Mouse (Mus musculus) lung, postnatal 0 days (tissue): ENCODE results near the gene Tarbp2. TPM values are rescaled to one million over a fixed set of nuclear protein-coding genes. Genes with fewer than 3 reads are reported as not detected.
A peak's percentile ranks its signal among the peaks of the same experiment; 100 is the strongest.

ENCODE experiments used
- ATAC-seq: fragments of 200-750 bp; cut with Nextera tagmentation; 2 replicates; pipeline ENCODE4 v1.8.0; 2017; ENCODE audit warnings: moderate library complexity
- DNase-seq: peaks from one replicate; pipeline ENCODE4 v3.0.0-alpha.2; 2016; ENCODE audit warnings: low spot score
- H3K27ac ChIP-seq: fragments of 300-500 bp; sonication (generic); 2 replicates; pipeline ENCODE4 v1.5.1; 2014; ENCODE audit warnings: antibody characterized with exemption, mild to moderate bottlenecking, low read length, mixed read lengths
- H3K27me3 ChIP-seq: fragments of 300-500 bp; sonication (generic); replicated peaks from 2 replicates; pipeline ENCODE4 v1.6.1; 2014; ENCODE audit warnings: low read length, mixed read lengths; ENCODE audit not compliant: insufficient read depth
- H3K36me3 ChIP-seq: fragments of 300-500 bp; sonication (generic); 2 replicates; pipeline ENCODE4 v1.6.1; 2014; ENCODE audit warnings: low read length, mixed read lengths; ENCODE audit not compliant: insufficient read depth
- H3K4me1 ChIP-seq: fragments of 300-500 bp; sonication (generic); 2 replicates; pipeline ENCODE4 v1.6.1; 2014; ENCODE audit warnings: antibody characterized with exemption, low read depth, low read length, mixed read lengths; ENCODE audit not compliant: insufficient read depth
- H3K4me2 ChIP-seq: fragments of 300-500 bp; sonication (generic); replicated peaks from 2 replicates; pipeline ENCODE4 v1.6.1; 2014; ENCODE audit warnings: low read depth, mild to moderate bottlenecking, low read length, moderate library complexity, mixed read lengths
- H3K4me3 ChIP-seq: fragments of 300-500 bp; sonication (generic); 2 replicates; pipeline ENCODE4 v1.5.1; 2014; ENCODE audit warnings: low read depth, low read length
- H3K9ac ChIP-seq: fragments of 300-500 bp; sonication (generic); replicated peaks from 2 replicates; pipeline ENCODE4 v1.6.1; 2014; ENCODE audit warnings: low read depth, mild to moderate bottlenecking
- H3K9me3 ChIP-seq: fragments of 300-500 bp; sonication (generic); 2 replicates; pipeline ENCODE4 v1.6.1; 2016; ENCODE audit warnings: low read length, mixed read lengths
- CTCF ChIP-seq: IDR thresholded peaks from 2 replicates; pipeline ENCODE4 v1.5.1; 2016; ENCODE audit warnings: antibody characterized with exemption, mild to moderate bottlenecking
- EP300 ChIP-seq: IDR thresholded peaks from 2 replicates; pipeline ENCODE4 v1.6.1; 2016; ENCODE audit warnings: antibody characterized with exemption, mild to moderate bottlenecking, control low read depth
- WGBS: fragments of 180-500 bp; shearing (Covaris S2); extraction: QIAGEN DNeasy Blood & Tissue Kit; methylation state at CpG from one replicate; pipeline ENCODE4 v1.1.7; 2014; 5-methylcytosine and 5-hydroxymethylcytosine counted together
- polyA plus RNA-seq: library from polyadenylated mRNA; unstranded; fragments of >200 nt; fragmentation: Nextera tagmentation; extraction: Ambion mirVana; gene quantifications from 2 replicates; pipeline ENCODE4 v1.2.1, GENCODE M21; 2015

Tarbp2 gene
- polyA plus RNA-seq, 1 experiment from 2014 or later = 42.8 TPM

DNA sequence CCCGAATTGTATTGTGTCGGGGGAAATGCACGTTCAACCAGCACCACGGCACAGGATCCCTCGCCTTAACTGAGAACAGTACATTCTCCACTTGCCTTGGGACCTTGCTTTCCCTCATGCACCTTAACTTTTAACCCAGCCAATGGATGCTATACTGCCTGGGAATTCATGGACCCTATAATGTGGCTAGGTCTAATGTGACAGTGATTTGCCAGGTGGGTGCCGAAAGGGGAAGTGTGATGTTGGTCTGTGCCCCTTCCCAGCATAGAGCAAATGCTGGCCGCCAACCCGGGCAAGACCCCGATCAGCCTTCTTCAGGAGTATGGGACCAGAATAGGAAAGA lies 838 bp downstream of the Tarbp2 start:
- TF ChIP-seq EP300 (no peak), CTCF (no peak)
- no peak for DNase-seq
- peak overlapping the region; percentile 99 for H3K27ac ChIP-seq

DNA sequence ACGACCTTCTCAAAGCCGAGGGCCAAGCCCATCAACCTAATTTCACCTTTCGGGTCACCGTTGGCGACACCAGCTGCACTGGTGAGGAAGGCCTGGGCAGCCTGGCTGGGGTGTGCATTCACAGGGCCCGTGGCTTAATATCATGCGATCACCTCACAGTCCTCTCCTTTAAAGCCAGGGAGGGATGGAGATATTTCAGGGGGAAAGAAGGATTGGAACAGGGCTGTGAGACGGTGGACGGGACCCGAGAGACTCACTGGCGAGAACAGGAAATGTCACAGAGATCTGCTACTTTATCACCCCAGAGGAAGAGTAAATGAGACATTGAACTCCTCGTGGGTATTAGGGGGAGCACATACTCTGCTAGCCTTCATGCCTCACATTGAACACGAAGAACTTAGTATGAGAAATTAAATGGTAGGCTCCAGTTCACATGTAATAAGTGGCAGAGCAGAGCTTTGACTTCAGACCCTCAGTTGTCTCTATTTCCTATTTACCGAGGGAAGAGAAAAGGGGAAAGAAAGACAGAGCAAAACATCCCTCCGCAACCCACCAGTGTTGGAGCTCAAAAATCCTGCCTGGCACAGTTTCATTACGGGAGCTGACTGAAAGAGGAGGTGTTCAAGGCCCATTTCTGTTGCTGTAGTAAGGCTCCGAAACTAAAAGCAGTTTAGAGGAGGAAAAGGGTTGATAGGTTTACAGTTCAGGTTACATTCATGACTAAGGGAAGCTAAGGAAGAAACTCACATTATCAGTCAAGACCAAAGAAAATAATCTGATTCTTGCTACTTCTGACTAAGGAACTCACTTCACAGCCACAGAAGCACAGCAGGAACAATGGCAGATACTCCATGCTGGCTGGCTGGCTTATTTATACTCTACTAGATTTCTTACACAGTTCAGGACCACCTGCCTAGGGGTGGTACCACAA lies 1.5 kb downstream of the Tarbp2 start:
- no peak for TF ChIP-seq CTCF
- no peak for TF ChIP-seq EP300
- H3K4me2 ChIP-seq = peak overlapping the region; percentile 71
- H3K27me3 ChIP-seq = no peaks in the 10 kb centered on the region
- no peak for DNase-seq
- H3K27ac ChIP-seq = peak overlapping the region; percentile 99; the same call in 1 of the 2 replicates
- no peaks in the 10 kb centered on the region for H3K9me3 ChIP-seq
- H3K4me1 ChIP-seq = no peaks in the 10 kb centered on the region
- WGBS = 52% methylated on average over 15 of the region's 17 CpGs
- H3K9ac ChIP-seq = peak overlapping the region; percentile 84
- peaks cover 6% of the 10 kb centered on the region; the same call in 1 of the 2 replicates for H3K36me3 ChIP-seq
- no peak for ATAC-seq
- peak overlapping the region; percentile 60 for H3K4me3 ChIP-seq

More for the DNA sequence above, 838 bp downstream of the Tarbp2 start:
- H3K36me3 ChIP-seq = peaks cover 3% of the 10 kb centered on the region; the same call in 1 of the 2 replicates
- H3K9me3 ChIP-seq = no peaks in the 10 kb centered on the region
- H3K4me3 ChIP-seq = peak overlapping the region; percentile 60
- peak overlapping the region; percentile 84 for H3K9ac ChIP-seq
- H3K4me2 ChIP-seq = peak overlapping the region; percentile 71
- H3K27me3 ChIP-seq = no peaks in the 10 kb centered on the region
- ATAC-seq = no peak
- no peaks in the 10 kb centered on the region for H3K4me1 ChIP-seq
- 11% methylated on average over 9 of the region's 9 CpGs for WGBS

DNA sequence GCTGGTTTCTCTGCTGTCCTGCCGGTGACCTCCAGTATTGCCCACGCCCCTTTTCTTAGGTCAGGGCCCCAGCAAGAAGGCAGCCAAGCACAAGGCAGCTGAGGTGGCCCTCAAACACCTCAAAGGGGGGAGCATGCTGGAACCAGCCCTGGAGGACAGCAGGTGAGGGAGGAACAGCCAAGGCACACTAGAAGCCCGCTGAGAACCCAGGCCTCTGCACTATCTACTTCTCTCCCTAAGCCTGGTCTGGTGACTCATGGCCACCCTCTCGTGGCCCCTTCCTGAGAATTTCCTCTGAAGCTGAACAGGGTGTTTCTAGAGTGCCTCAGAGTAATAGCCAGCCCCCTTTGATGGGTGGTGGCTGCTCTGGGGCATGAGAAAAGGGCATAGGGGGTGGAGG lies 2.4 kb downstream of the Tarbp2 start:
- H3K36me3 ChIP-seq = peaks cover 6% of the 10 kb centered on the region; the same call in 1 of the 2 replicates
- H3K4me1 ChIP-seq = no peaks in the 10 kb centered on the region
- no peak overlapping the region for H3K4me2 ChIP-seq
- no peaks in the 10 kb centered on the region for H3K27me3 ChIP-seq
- no peak for TF ChIP-seq CTCF
- TF ChIP-seq EP300 = no peak
- no peak overlapping the region for H3K27ac ChIP-seq
- no peak overlapping the region for H3K9ac ChIP-seq
- ATAC-seq = no peak
- peak; percentile 25 for DNase-seq
- H3K9me3 ChIP-seq = no peaks in the 10 kb centered on the region
- no peak overlapping the region for H3K4me3 ChIP-seq
- 65% methylated on average over 4 of the region's 4 CpGs for WGBS

DNA sequence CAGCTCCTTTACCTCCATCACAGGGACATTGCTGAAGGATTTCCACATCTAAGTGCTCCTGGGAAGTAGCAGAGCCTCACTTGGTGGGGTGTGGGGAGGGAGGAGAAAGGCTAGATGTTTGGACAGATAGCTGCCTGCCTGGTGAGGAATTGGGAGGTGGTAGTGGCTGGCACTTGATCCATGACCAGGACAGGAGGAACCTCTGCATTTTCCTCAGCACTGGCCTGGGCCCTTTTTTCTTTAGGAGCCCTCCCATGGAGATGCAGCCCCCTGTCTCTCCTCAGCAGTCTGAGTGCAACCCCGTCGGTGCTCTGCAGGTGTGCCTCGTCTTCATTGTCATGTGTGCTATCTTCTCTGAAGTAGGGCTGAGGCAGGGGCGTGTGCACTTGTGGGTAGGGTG lies 3.5 kb downstream of the Tarbp2 start:
- TF ChIP-seq EP300 = no peak
- TF ChIP-seq CTCF = no peak
- 73% methylated on average over 4 of the region's 4 CpGs for WGBS
- H3K4me3 ChIP-seq = no peak overlapping the region
- no peaks in the 10 kb centered on the region for H3K9me3 ChIP-seq
- H3K36me3 ChIP-seq = peaks cover 6% of the 10 kb centered on the region; the same call in 1 of the 2 replicates
- no peak overlapping the region for H3K9ac ChIP-seq
- no peak overlapping the region for H3K4me2 ChIP-seq
- no peak overlapping the region for H3K27ac ChIP-seq
- no peaks in the 10 kb centered on the region for H3K4me1 ChIP-seq
- ATAC-seq = no peak
- no peaks in the 10 kb centered on the region for H3K27me3 ChIP-seq
- DNase-seq = no peak

DNA sequence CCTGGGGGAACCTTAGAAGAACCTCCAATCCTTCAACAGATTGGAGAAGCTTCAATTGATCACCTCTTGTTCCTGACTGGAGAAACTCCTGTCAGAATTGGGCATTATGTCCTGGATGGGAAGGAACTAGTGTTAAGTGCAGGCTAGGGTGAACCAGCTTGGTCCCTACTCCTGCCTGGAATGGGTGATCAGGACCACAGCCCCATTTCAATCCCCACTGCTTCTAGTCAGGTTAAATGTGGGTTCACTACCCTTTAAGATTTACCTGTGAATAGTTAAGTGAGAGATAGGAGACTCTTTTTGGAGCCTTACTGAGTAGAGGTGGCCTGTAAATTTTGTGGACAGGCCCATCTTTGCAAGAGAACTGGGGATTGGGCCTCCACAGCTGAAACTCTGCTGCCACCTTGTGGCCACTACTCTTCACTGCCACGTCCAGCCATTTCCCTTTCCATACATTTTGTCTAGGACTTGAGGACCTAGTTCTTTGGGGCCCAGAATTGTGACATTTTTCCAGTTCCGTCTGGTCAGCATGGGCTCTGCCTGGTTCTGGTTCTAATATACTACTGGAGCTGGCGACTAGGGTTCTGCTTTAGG lies 7.0 kb downstream of the Tarbp2 start, which contains the start of gene Npff:
TSS of gene Npff (minus strand) at position 51 of the 594 bp plus-strand sequence.
- peaks cover 23% of the 10 kb centered on the region for H3K36me3 ChIP-seq

More for the DNA sequence above, 7.0 kb downstream of the Tarbp2 start, which contains the start of gene Npff:
- Histone ChIP-seq H3K4me3 (no peak within 1 kb of the TSS), H3K4me1 (no peaks in the 10 kb centered on the region), H3K9ac (no peak within 1 kb of the TSS), H3K27me3 (no peaks in the 10 kb centered on the region), H3K4me2 (no peak within 1 kb of the TSS), H3K27ac (no peak within 1 kb of the TSS), H3K9me3 (no peaks in the 10 kb centered on the region)
- TF ChIP-seq CTCF = peak; percentile 94
- TF ChIP-seq EP300 = no peak
- DNase-seq (peak; percentile 86), ATAC-seq (peak; percentile 47; the same call in 1 of the 2 replicates)
- 6% methylated on average over 3 of the region's 3 CpGs for WGBS
